Mouse (Mus musculus) hindbrain, postnatal 0 days (tissue): ENCODE data around the gene Il1rl2. TPM values are rescaled to one million over a fixed set of nuclear protein-coding genes. Genes with fewer than 3 reads are reported as not detected.

Experiments
- ATAC-seq: fragments of 200-750 bp; cut with Nextera tagmentation; 2 replicates; pipeline ENCODE4 v1.8.0; 2017; ENCODE audit warnings: mild to moderate bottlenecking, moderate TSS enrichment, moderate library complexity
- DNase-seq: peaks from one replicate; pipeline ENCODE4 v3.0.0-alpha.2; 2015; ENCODE audit warnings: low spot score
- H3K27ac ChIP-seq: fragments of 300-500 bp; sonication (generic); 2 replicates; pipeline ENCODE4 v1.5.1; 2014; ENCODE audit warnings: mild to moderate bottlenecking
- H3K27me3 ChIP-seq: fragments of 300-500 bp; sonication (generic); 2 replicates; pipeline ENCODE4 v1.6.1; 2014; ENCODE audit warnings: low read length, mixed read lengths; ENCODE audit not compliant: insufficient read depth
- H3K36me3 ChIP-seq: fragments of 300-500 bp; sonication (generic); 2 replicates; pipeline ENCODE4 v1.6.1; 2014; ENCODE audit warnings: low read length, mixed read lengths; ENCODE audit not compliant: insufficient read depth
- H3K4me1 ChIP-seq: fragments of 300-500 bp; sonication (generic); 2 replicates; pipeline ENCODE4 v1.6.1; 2014; ENCODE audit warnings: antibody characterized with exemption, low read length, mixed read lengths; ENCODE audit not compliant: insufficient read depth
- H3K4me2 ChIP-seq: fragments of 300-500 bp; sonication (generic); 2 replicates; pipeline ENCODE4 v1.6.1; 2014; ENCODE audit warnings: low read depth, mild to moderate bottlenecking, low read length, moderate library complexity, mixed read lengths
- H3K4me3 ChIP-seq: fragments of 300-500 bp; sonication (generic); 2 replicates; pipeline ENCODE4 v1.5.1; 2014; ENCODE audit warnings: low read length
- H3K9ac ChIP-seq: fragments of 300-500 bp; sonication (generic); replicated peaks from 2 replicates; pipeline ENCODE4 v1.6.1; 2014; ENCODE audit warnings: mild to moderate bottlenecking, low read length, moderate library complexity, mixed read lengths
- H3K9me3 ChIP-seq: fragments of 300-500 bp; sonication (generic); 2 replicates; pipeline ENCODE4 v1.6.1; 2016; ENCODE audit warnings: low read length, mixed read lengths
- CTCF ChIP-seq: IDR thresholded peaks from 2 replicates; pipeline ENCODE4 v1.5.1; 2016; ENCODE audit warnings: antibody characterized with exemption, control low read depth, low read depth
- WGBS: fragments of 180-500 bp; shearing (Covaris S2); extraction: QIAGEN DNeasy Blood & Tissue Kit; methylation state at CpG from one replicate; pipeline ENCODE4 v1.1.7; 2014; 5-methylcytosine and 5-hydroxymethylcytosine counted together
- polyA plus RNA-seq: library from polyadenylated mRNA; unstranded; fragments of >200 nt; fragmentation: Nextera tagmentation; extraction: Ambion mirVana; gene quantifications from 2 replicates; pipeline ENCODE4 v1.2.1, GENCODE M21; 2015
- total RNA-seq: library from RNA; depleted of rRNA; stranded (reverse); fragments of >200 nt; gene quantifications from 2 replicates; pipeline ENCODE4 v1.2.3, GENCODE M21; 2014

The Il1rl2 gene
- total and polyA plus RNA-seq, 2 experiments from 2014 or later = 0.42 to 0.76 TPM

DNA sequence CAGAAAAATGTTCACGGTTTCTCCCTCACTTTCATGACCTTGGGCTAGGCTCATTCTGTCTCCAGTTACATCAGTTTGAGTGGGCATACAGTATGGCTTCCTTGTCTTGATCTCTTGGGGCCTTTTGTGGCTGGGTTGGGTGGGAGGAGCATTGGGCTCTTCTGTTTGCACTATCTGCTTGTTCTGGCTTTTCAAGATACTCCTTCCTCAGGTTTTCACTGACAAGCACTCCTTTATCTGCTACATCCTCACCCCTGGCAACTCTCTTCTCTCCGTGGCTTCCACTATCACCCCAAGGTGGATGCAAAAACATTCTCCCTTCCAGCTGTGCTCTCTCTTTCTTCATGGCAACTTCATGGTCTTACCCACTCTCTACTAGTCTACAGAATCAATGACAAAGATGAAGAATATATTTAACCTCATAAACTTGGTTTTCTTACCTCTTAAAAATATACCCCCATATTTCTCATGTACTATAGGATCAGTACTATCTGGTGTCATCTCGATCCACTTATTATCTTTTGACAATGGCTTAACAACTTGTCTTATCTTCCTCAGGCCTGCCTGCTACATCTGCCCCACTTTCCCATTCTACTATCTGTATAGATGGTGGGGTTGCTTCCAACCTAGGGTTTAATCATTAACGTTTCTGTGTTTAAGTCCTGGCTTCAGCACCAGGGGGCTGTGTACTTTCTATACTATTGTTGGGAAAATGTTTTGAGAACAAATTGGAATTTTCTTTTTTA lies 27.9 kb downstream of the Il1rl2 start:
- Histone ChIP-seq H3K4me2 (no peak overlapping the region), H3K9ac (no peak overlapping the region), H3K4me3 (no peak overlapping the region), H3K4me1 (no peaks in the 10 kb centered on the region), H3K27me3 (no peaks in the 10 kb centered on the region), H3K9me3 (no peaks in the 10 kb centered on the region), H3K27ac (no peak overlapping the region), H3K36me3 (no peaks in the 10 kb centered on the region)
- DNase-seq (no peak), ATAC-seq (no peak)
- TF ChIP-seq CTCF = no peak
- WGBS = 80% methylated on average over 4 of the region's 4 CpGs

DNA sequence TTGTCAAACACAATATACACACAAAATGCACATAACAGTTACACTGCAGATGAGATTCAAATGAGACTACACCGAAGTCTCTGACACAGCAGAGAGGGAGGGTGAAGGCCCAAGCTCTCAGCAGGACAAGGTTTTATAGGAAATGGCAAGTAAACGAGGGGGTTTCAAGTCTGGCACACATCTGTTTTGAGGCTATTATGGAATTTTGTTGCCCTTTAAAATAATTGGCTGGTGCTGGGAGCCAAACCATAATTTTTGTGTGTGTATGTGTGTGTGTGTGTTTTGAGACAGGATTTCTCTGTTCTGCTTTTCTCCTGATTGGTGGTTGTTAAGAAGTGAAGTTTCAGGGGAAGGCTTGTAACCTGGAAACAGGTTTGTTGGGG lies 28.5 kb downstream of the Il1rl2 start:
- Histone ChIP-seq H3K9me3 (no peaks in the 10 kb centered on the region), H3K9ac (no peak overlapping the region), H3K4me3 (no peak overlapping the region), H3K27ac (no peak overlapping the region), H3K36me3 (no peaks in the 10 kb centered on the region), H3K4me1 (no peaks in the 10 kb centered on the region), H3K4me2 (no peak overlapping the region), H3K27me3 (no peaks in the 10 kb centered on the region)
- no peak for TF ChIP-seq CTCF
- ATAC-seq (no peak), DNase-seq (no peak)
- 52% methylated on average over 2 of the region's 2 CpGs for WGBS

DNA sequence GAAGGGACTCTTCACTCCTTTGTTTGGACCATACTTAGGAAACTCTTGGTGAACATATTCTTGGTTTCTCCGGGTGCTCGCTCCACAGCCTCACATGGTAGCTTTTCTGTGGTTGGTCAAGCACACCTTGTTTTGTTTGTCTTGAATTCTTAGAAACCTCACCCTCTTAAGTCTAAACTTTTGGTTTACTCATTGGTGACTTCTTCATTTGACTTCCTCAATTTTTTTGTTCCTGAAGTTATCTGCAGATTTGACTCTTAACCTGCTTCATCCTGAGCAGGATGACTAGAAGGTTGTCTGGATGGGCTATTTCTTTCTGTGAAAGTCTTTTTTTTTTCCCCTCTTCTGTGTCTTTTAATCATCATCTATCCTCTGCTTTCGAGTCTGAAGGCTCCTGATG lies 30.3 kb downstream of the Il1rl2 start:
- Histone ChIP-seq H3K4me2 (no peak overlapping the region), H3K27ac (no peak overlapping the region), H3K9me3 (no peaks in the 10 kb centered on the region), H3K27me3 (no peaks in the 10 kb centered on the region), H3K4me1 (no peaks in the 10 kb centered on the region), H3K4me3 (no peak overlapping the region), H3K36me3 (no peaks in the 10 kb centered on the region), H3K9ac (no peak overlapping the region)
- DNase-seq = no peak
- WGBS = 86% methylated on average over 3 of the region's 3 CpGs
- TF ChIP-seq CTCF = no peak
- ATAC-seq = no peak

DNA sequence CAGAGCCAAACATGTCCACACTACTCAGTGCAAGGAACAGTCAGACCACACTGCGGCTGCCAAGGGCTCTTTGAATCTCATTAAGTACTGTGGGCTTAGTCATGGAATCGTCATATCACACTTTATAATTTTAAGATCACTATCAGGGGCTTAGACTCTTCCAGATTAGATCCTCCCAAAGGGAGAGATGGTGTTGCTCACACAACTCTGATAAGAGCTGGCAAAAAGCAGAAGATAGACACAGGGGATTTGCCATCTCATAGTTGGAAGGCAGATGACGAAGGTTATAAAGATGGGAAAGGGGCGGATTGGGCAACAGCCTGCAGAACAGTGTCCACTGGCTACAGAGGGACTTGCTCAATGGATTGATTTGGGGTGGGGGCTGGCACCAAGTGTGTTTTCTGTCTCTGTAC lies 31.0 kb downstream of the Il1rl2 start:
- ATAC-seq (no peak), DNase-seq (no peak)
- no peak for TF ChIP-seq CTCF
- 89% methylated on average over 4 of the region's 4 CpGs for WGBS
- Histone ChIP-seq H3K27me3 (no peaks in the 10 kb centered on the region), H3K9ac (no peak overlapping the region), H3K36me3 (no peaks in the 10 kb centered on the region), H3K4me2 (no peak overlapping the region), H3K4me1 (no peaks in the 10 kb centered on the region), H3K9me3 (no peaks in the 10 kb centered on the region), H3K27ac (no peak overlapping the region), H3K4me3 (no peak overlapping the region)

DNA sequence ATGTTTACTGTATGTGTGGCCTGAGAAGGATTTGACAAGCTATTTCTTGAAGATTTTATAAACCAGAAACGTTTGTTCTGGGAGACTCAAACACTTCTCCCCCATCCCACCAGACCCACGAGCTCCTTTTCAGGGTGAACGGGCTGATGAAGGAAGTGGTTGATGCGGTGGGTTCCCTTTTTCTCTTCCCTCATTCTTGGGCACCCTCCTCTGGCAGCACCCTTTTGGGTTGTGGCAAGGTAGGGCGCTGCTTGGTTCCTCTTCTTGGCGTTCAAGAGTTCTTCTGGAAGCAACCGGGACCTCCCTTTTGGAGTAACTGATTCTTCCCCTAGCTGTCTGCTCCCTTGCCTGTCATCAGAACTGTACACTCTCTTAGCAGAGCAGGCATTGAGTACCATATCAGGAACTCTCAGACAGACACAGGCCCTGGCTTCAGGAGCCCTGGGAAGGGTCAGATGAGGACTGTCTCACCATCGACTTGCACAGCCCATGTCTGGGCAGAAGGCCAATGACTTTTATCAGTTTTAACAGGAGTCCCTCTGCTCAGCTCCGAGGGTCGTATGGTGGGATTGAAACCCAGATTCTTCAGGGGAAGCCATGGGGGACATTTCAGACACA lies 31.6 kb downstream of the Il1rl2 start:
- H3K9me3 ChIP-seq = no peaks in the 10 kb centered on the region
- H3K36me3 ChIP-seq = no peaks in the 10 kb centered on the region
- no peak for TF ChIP-seq CTCF
- no peak overlapping the region for H3K4me3 ChIP-seq
- no peaks in the 10 kb centered on the region for H3K27me3 ChIP-seq
- H3K4me2 ChIP-seq = no peak overlapping the region
- WGBS = 79% methylated on average over 10 of the region's 10 CpGs
- no peak overlapping the region for H3K9ac ChIP-seq
- H3K4me1 ChIP-seq = no peaks in the 10 kb centered on the region
- ATAC-seq = no peak
- DNase-seq = no peak
- H3K27ac ChIP-seq = no peak overlapping the region

DNA sequence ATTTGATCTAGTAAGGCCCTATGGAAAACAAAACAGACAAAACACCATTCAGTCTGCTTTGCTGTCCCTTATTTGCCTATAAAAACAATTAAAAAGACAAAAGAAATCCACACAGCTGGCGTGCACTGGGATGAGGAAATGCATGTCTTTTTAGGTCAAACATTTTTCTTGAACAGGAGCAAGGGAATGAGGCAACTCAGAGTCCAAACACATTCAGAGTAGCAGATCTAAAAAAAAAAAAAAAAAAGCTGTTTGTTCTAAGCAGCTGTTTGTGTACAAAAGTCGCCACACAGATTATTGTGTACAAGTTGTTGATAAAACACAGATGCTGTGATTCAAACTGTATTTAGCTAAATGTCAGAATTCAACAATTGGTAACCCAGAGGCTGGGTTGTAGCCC lies 33.5 kb downstream of the Il1rl2 start:
- Histone ChIP-seq H3K27me3 (no peaks in the 10 kb centered on the region), H3K9ac (no peak overlapping the region), H3K27ac (no peak overlapping the region), H3K9me3 (no peaks in the 10 kb centered on the region), H3K4me3 (no peak overlapping the region), H3K36me3 (no peaks in the 10 kb centered on the region), H3K4me2 (no peak overlapping the region), H3K4me1 (no peaks in the 10 kb centered on the region)
- 39% methylated on average over 2 of the region's 2 CpGs for WGBS
- DNase-seq (no peak), ATAC-seq (no peak)
- TF ChIP-seq CTCF = no peak

DNA sequence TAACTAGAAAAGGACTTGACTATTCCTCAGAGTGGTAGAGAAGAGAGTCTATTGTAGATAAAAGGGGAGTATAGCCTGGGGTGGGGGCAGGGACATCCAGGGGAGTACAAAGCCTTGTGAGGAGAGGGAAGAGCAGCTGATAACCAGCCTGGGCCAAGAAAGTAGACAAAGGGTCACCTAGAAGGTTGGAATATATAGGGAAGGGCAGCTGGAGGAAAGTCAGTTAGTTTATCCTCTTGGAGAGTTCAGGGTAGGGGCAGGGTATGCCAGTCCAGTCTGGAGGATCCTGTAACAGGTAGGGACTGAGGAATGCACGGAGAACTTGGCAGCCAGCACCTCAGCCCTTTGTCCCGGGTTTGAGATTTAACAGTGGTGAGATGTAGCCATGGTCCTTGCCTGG lies 33.9 kb downstream of the Il1rl2 start:
- Histone ChIP-seq H3K4me1 (no peaks in the 10 kb centered on the region), H3K4me3 (no peak overlapping the region)
- WGBS = 68% methylated on average over 2 of the region's 2 CpGs

More for the DNA sequence above, 33.9 kb downstream of the Il1rl2 start:
- ATAC-seq (no peak), DNase-seq (no peak)
- no peak overlapping the region for H3K9ac ChIP-seq
- H3K36me3 ChIP-seq = no peaks in the 10 kb centered on the region
- TF ChIP-seq CTCF = no peak
- H3K27me3 ChIP-seq = no peaks in the 10 kb centered on the region
- H3K27ac ChIP-seq = no peak overlapping the region
- H3K4me2 ChIP-seq = no peak overlapping the region
- H3K9me3 ChIP-seq = no peaks in the 10 kb centered on the region
